11 mouse cellular contexts compared by ENCODE assay signal in genomic region chr8:92427801-92428200, GRCm38 (mm10).
A peak's percentile ranks its signal among the peaks of the same experiment; 100 is the strongest.
DNase-seq lines count a peak whose midpoint lies in the region; ATAC-seq lines count a peak whose summit lies in the region.
"Had no signal": no experiment of that assay in that cellular context is flagged by ENCODE, and none has a peak within 500 bp of the region (broad histone marks: within the 10 kb centered on the region; RNA-seq: fewer than 3 reads in every experiment).

No protein-coding gene starts in this region.

- H3K36me3 ChIP-seq in forebrain, embryonic 14.5 days (ENCODE audit: control insufficient read depth, insufficient read depth, low read length) = no peaks in the 10 kb centered on the region
- H3K36me3 ChIP-seq in forebrain, embryonic 15.5 days = no peaks in the 10 kb centered on the region
- H3K36me3 ChIP-seq: G1E; liver, embryonic 12.5 days had no signal

- no peaks in the 10 kb centered on the region for H3K27me3 ChIP-seq in forebrain, embryonic 14.5 days (replicated peaks; ENCODE audit: control insufficient read depth, insufficient read depth, low read length)
- no peaks in the 10 kb centered on the region for H3K27me3 ChIP-seq in forebrain, embryonic 15.5 days
- H3K27me3 ChIP-seq: liver, embryonic 12.5 days had no signal

- H3K4me2 ChIP-seq in forebrain, embryonic 14.5 days (ENCODE audit: low read length) = no peak overlapping the region
- no peak overlapping the region for H3K4me2 ChIP-seq in forebrain, embryonic 15.5 days (replicated peaks)
- H3K4me2 ChIP-seq: liver, embryonic 12.5 days had no signal

- no peak overlapping the region for H3K4me3 ChIP-seq in forebrain, embryonic 14.5 days (ENCODE audit: low read depth, low read length)
- no peak overlapping the region for H3K4me3 ChIP-seq in forebrain, embryonic 15.5 days
- H3K4me3 ChIP-seq: liver, embryonic 12.5 days had no signal

- WGBS in forebrain, embryonic 14.5 days = 61% methylated on average over 9 of the region's 9 CpGs
- WGBS in forebrain, embryonic 15.5 days = 49% methylated on average over 9 of the region's 9 CpGs

- no peaks in the 10 kb centered on the region for H3K4me1 ChIP-seq in forebrain, embryonic 14.5 days (ENCODE audit: control insufficient read depth, insufficient read depth, low read length)
- H3K4me1 ChIP-seq in forebrain, embryonic 15.5 days = 0 out of 2 replicates have a peak, but pooled peaks cover 4% of the 10 kb centered on the region
- H3K4me1 ChIP-seq: liver, embryonic 12.5 days had no signal

- no peak for ATAC-seq in forebrain, embryonic 14.5 days
- no peak for ATAC-seq in forebrain, embryonic 15.5 days (replicated peaks)
- ATAC-seq: liver, embryonic 12.5 days had no signal

- peak; percentile 52 for DNase-seq in forebrain, embryonic 14.5 days (ENCODE audit: low spot score)
- peak; percentile 9 for DNase-seq in 3134 (ENCODE audit: extremely low read depth, insufficient read length, low spot score)
- DNase-seq in cerebellum, postnatal 25 days = peak; percentile 87 to 88
- DNase-seq in layer of hippocampus, postnatal 36 days = peak; percentile 33 to 44
- no peak for DNase-seq in natural killer cell, adult 2 months (ENCODE audit: low spot score in 2 of 2)
- no peak for DNase-seq in adrenal gland, adult (ENCODE audit: inconsistent age in 2 of 2, low spot score in 1 of 2)
- DNase-seq in ovary, adult 18-20 months (ENCODE audit: low spot score) = no peak
- DNase-seq: gastrocnemius, postnatal 36 days had no signal

- no peaks in the 10 kb centered on the region for H3K9me3 ChIP-seq in forebrain, embryonic 14.5 days (replicated peaks; ENCODE audit: control insufficient read depth, low read length)
- no peaks in the 10 kb centered on the region for H3K9me3 ChIP-seq in forebrain, embryonic 15.5 days
- H3K9me3 ChIP-seq: liver, embryonic 12.5 days had no signal

- no peak overlapping the region for H3K27ac ChIP-seq in forebrain, embryonic 14.5 days (ENCODE audit: low read depth, low read length)
- H3K27ac ChIP-seq in forebrain, embryonic 15.5 days (replicated peaks) = no peak overlapping the region
- H3K27ac ChIP-seq: liver, embryonic 12.5 days had no signal

- no peak overlapping the region for H3K9ac ChIP-seq in forebrain, embryonic 14.5 days (ENCODE audit: low read length)
- no peak overlapping the region for H3K9ac ChIP-seq in forebrain, embryonic 15.5 days (replicated peaks)
- H3K9ac ChIP-seq: liver, embryonic 12.5 days had no signal

Comparison
In these comparisons a context has a peak if more than half of its experiments do, and no peak if none do; other contexts are left out.
1. DNase-seq: peak in forebrain, embryonic 14.5 days (single experiment), 3134 (single experiment), cerebellum, postnatal 25 days (2 of 2) and layer of hippocampus, postnatal 36 days (2 of 2); none in natural killer cell, adult 2 months (0 of 2), adrenal gland, adult (0 of 2) and ovary, adult 18-20 months (single experiment).